Mouse (Mus musculus) MEL (cell line): ENCODE data around the gene Zswim7.

Experiments used
- CTCF ChIP-seq, 3 experiments: IDR thresholded peaks in 2 of 3; conservative IDR thresholded peaks in 1 of 3; 2 replicates each; pipeline ENCODE4 v1.5.1; 2011 to 2012; ENCODE audit warnings: low read length in 3 of 3, low read depth in 2 of 3, mild to moderate bottlenecking in 2 of 3, improper control_type of control experiment in 1 of 3, inconsistent platforms in 1 of 3, mixed read lengths in 1 of 3, moderate library complexity in 1 of 3; ENCODE audit not compliant: control insufficient read depth in 1 of 3, insufficient read depth in 1 of 3, poor library complexity in 1 of 3, severe bottlenecking in 1 of 3
- RCOR1 ChIP-seq: IDR thresholded peaks from 2 replicates; pipeline ENCODE4 v1.6.1; 2012; ENCODE audit warnings: low read depth, mild to moderate bottlenecking, inconsistent platforms, low read length, improper control_type of control experiment

DNA sequence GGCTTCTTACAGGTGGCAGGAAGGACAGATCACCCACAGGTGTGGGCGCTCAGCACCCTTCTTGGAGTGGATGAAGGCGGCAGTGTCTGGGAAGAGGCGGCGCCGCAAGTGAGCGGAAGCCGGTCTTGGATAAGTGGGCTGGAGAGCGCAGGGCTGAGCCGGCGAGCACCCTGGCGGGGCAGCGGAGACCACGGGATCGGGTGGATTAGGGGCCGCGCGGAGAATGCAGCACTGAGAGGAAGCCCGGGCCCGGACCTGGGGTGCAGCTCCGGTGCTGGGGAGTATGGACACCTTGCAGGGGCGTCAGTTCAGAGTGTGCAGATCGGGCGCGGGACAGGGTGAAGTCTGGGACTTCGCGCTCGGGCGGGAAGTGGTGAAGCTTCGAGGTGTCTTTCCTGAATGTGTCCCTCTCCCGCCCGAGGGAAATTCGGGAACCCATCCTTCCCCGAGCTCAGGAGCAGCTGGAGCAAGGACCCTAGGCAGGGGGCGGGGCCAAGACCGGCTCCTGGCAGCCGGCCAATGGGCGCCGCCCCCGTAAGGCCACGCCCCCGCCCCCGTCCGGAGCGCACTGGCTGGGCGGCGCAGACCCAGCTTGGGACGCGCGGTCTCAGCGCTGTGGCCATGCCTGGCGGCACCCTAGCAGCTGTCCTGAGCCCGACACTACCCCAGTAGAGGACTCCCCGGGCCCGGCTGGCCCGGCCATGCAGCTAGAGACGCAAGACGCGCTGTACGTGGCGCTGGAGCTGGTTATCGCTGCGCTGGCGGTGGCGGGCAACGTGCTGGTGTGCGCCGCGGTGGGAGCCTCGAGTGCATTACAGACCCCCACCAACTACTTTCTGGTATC lies 32.6 kb downstream of the Zswim7 start, which contains the start of gene Adora2b:
- TF ChIP-seq CTCF (IDR thresholded peaks at IDR 0.05 in 2 of 3, conservative IDR thresholded peaks at IDR 0.05 in 1 of 3; ENCODE audit: control insufficient read depth in 1 of 3, insufficient read depth in 1 of 3, low read depth in 2 of 3, low read length in 3 of 3, poor library complexity in 1 of 3, severe bottlenecking in 1 of 3) (no peak), RCOR1 (no peak)
